Comparison of ENCODE assay signal across 13 mouse cellular contexts in the genomic region with DNA sequence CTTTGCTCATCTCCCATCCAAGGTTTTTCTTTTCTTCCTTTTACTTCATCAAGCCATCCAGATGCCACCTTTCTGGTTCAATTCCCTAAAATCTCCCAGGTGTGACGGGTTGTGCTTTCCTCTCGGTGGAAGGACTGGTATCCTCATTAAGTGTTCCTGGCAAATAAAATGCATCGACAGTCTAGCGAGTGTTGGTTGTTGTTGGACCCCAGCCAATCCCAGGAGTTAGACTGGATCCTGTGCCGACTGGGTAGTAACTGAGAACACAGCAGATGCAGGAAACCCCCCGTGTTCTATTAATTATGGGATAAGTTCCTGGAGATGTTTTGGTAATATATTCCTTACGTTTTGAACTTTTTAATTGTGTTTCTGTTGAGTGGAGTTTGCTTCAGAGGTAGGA.
DNase-seq lines count a peak whose midpoint lies in the region; ATAC-seq and TF ChIP-seq lines count a peak whose summit lies in the region.
"Had no signal": no experiment of that assay in that cellular context is flagged by ENCODE, and none has a peak within 500 bp of the region (broad histone marks: within the 10 kb centered on the region; RNA-seq: fewer than 3 reads in every experiment).

No protein-coding gene starts in this region.

- H3K36me3 ChIP-seq in forebrain, embryonic 14.5 days (ENCODE audit: control insufficient read depth, insufficient read depth, low read length), result no peaks in the 10 kb centered on the region
- H3K36me3 ChIP-seq in forebrain, embryonic 12.5 days (replicated peaks), result no peaks in the 10 kb centered on the region
- H3K36me3 ChIP-seq in lung, embryonic 14.5 days (ENCODE audit: insufficient read depth), result no peaks in the 10 kb centered on the region
- no peaks in the 10 kb centered on the region for H3K36me3 ChIP-seq in kidney, embryonic 16.5 days (ENCODE audit: insufficient read depth, low read length)
- H3K36me3 ChIP-seq: heart, embryonic 15.5 days; lung, embryonic 15.5 days had no signal

- 43% methylated on average over 7 of the region's 7 CpGs for WGBS in forebrain, embryonic 14.5 days
- 76% methylated on average over 7 of the region's 7 CpGs for WGBS in forebrain, embryonic 12.5 days
- 58% methylated on average over 7 of the region's 7 CpGs for WGBS in lung, embryonic 14.5 days
- WGBS in kidney, embryonic 16.5 days, result 17% methylated on average over 7 of the region's 7 CpGs

- peaks cover 9% of the 10 kb centered on the region; the same call in 1 of the 2 replicates for H3K4me1 ChIP-seq in forebrain, embryonic 14.5 days (ENCODE audit: control insufficient read depth, insufficient read depth, low read length)
- peaks cover 7% of the 10 kb centered on the region; the same call in 1 of the 2 replicates for H3K4me1 ChIP-seq in forebrain, embryonic 12.5 days
- H3K4me1 ChIP-seq in lung, embryonic 14.5 days (ENCODE audit: insufficient read depth), result 0 out of 2 replicates have a peak, but pooled peaks cover 8% of the 10 kb centered on the region
- H3K4me1 ChIP-seq in kidney, embryonic 16.5 days (ENCODE audit: insufficient read depth, low read length), result peaks cover 20% of the 10 kb centered on the region

- no peak overlapping the region for H3K4me3 ChIP-seq in forebrain, embryonic 14.5 days (ENCODE audit: low read depth, low read length)
- no peak overlapping the region for H3K4me3 ChIP-seq in forebrain, embryonic 12.5 days (replicated peaks)
- no peak overlapping the region for H3K4me3 ChIP-seq in lung, embryonic 14.5 days (ENCODE audit: low read depth, low read length)
- no peak overlapping the region for H3K4me3 ChIP-seq in kidney, embryonic 16.5 days (ENCODE audit: low read length)
- H3K4me3 ChIP-seq: erythroblast, embryonic 14.5 days; heart, embryonic 15.5 days; lung, embryonic 15.5 days; myocyte had no signal

- DNase-seq in forebrain, embryonic 14.5 days (ENCODE audit: low spot score), result peak; percentile 70
- peak; percentile 45 for DNase-seq in lung, embryonic 14.5 days
- DNase-seq in lung, postnatal 36 days, result no peak
- DNase-seq in skeletal muscle tissue, adult 2 months (ENCODE audit: low read depth, low spot score), result peak; percentile 17
- DNase-seq in adrenal gland, adult 8-10 months, result no peak
- DNase-seq: liver had no signal

- no peaks in the 10 kb centered on the region for H3K9me3 ChIP-seq in forebrain, embryonic 14.5 days (replicated peaks; ENCODE audit: control insufficient read depth, low read length)
- no peaks in the 10 kb centered on the region for H3K9me3 ChIP-seq in forebrain, embryonic 12.5 days
- no peaks in the 10 kb centered on the region for H3K9me3 ChIP-seq in lung, embryonic 14.5 days (ENCODE audit: low read depth, low read length)
- no peaks in the 10 kb centered on the region for H3K9me3 ChIP-seq in kidney, embryonic 16.5 days (ENCODE audit: low read length)
- H3K9me3 ChIP-seq: heart, embryonic 15.5 days; lung, embryonic 15.5 days had no signal

- no peak for ATAC-seq in forebrain, embryonic 14.5 days
- no peak for ATAC-seq in forebrain, embryonic 12.5 days (ENCODE audit: low FRiP score)
- no peak for ATAC-seq in lung, embryonic 14.5 days (ENCODE audit: insufficient read depth)
- no peak for ATAC-seq in kidney, embryonic 16.5 days (ENCODE audit: low FRiP score, low TSS enrichment)
- no peak for ATAC-seq in megakaryocyte progenitor cell, adult 5-6 weeks (replicated peaks; ENCODE audit: poor library complexity)

- H3K9ac ChIP-seq in forebrain, embryonic 14.5 days (ENCODE audit: low read length), result no peak overlapping the region
- no peak overlapping the region for H3K9ac ChIP-seq in forebrain, embryonic 12.5 days
- H3K9ac ChIP-seq in lung, embryonic 14.5 days, result no peak overlapping the region
- H3K9ac ChIP-seq in kidney, embryonic 16.5 days (replicated peaks; ENCODE audit: low read length), result no peak overlapping the region
- H3K9ac ChIP-seq: heart, embryonic 15.5 days; lung, embryonic 15.5 days had no signal

- no peak overlapping the region for H3K4me2 ChIP-seq in forebrain, embryonic 14.5 days (ENCODE audit: low read length)
- no peak overlapping the region for H3K4me2 ChIP-seq in forebrain, embryonic 12.5 days
- no peak overlapping the region for H3K4me2 ChIP-seq in lung, embryonic 14.5 days
- H3K4me2 ChIP-seq in kidney, embryonic 16.5 days (replicated peaks; ENCODE audit: low read depth, low read length), result no peak overlapping the region
- H3K4me2 ChIP-seq: heart, embryonic 15.5 days; lung, embryonic 15.5 days had no signal

- no peaks in the 10 kb centered on the region for H3K27me3 ChIP-seq in forebrain, embryonic 14.5 days (replicated peaks; ENCODE audit: control insufficient read depth, insufficient read depth, low read length)
- no peaks in the 10 kb centered on the region for H3K27me3 ChIP-seq in forebrain, embryonic 12.5 days
- no peaks in the 10 kb centered on the region for H3K27me3 ChIP-seq in lung, embryonic 14.5 days (ENCODE audit: insufficient read depth, low read length)
- no peaks in the 10 kb centered on the region for H3K27me3 ChIP-seq in kidney, embryonic 16.5 days (ENCODE audit: insufficient read depth, low read length)
- H3K27me3 ChIP-seq: heart, embryonic 15.5 days; lung, embryonic 15.5 days had no signal

- no peak overlapping the region for H3K27ac ChIP-seq in forebrain, embryonic 14.5 days (ENCODE audit: low read depth, low read length)
- no peak overlapping the region for H3K27ac ChIP-seq in forebrain, embryonic 12.5 days
- no peak overlapping the region for H3K27ac ChIP-seq in lung, embryonic 14.5 days (ENCODE audit: low read depth)
- 0 out of 2 replicates have a peak overlapping the region, but pooled peaks have one; percentile 27 for H3K27ac ChIP-seq in kidney, embryonic 16.5 days (ENCODE audit: low read length)
- H3K27ac ChIP-seq: heart, embryonic 15.5 days; lung, embryonic 15.5 days had no signal

- TF ChIP-seq CTCF in lung, embryonic 14.5 days (IDR thresholded peaks at IDR 0.05; ENCODE audit: low read depth), result no peak

Comparison
In these comparisons a context has a peak if more than half of its experiments do, and no peak if none do; other contexts are left out.
1. DNase-seq: peak in forebrain, embryonic 14.5 days (single experiment), lung, embryonic 14.5 days (single experiment) and skeletal muscle tissue, adult 2 months (single experiment); none in lung, postnatal 36 days (single experiment) and adrenal gland, adult 8-10 months (single experiment).